Mouse (Mus musculus) bone marrow, adult 2 months (tissue): Measurements from ENCODE around the gene Chchd6.

Experiments used
- CTCF ChIP-seq: fragments of 200-500 bp; IDR thresholded peaks from 2 replicates; pipeline ENCODE4 v1.5.1; 2011; ENCODE audit warnings: low read length, control low read depth; ENCODE audit not compliant: control insufficient read depth, insufficient read depth
- POLR2A ChIP-seq: fragments of 200-500 bp; IDR thresholded peaks from 2 replicates; pipeline ENCODE4 v1.6.1; 2011; ENCODE audit warnings: low read depth, mild to moderate bottlenecking, control low read depth, low read length, borderline replicate concordance; ENCODE audit not compliant: control insufficient read depth

DNA sequence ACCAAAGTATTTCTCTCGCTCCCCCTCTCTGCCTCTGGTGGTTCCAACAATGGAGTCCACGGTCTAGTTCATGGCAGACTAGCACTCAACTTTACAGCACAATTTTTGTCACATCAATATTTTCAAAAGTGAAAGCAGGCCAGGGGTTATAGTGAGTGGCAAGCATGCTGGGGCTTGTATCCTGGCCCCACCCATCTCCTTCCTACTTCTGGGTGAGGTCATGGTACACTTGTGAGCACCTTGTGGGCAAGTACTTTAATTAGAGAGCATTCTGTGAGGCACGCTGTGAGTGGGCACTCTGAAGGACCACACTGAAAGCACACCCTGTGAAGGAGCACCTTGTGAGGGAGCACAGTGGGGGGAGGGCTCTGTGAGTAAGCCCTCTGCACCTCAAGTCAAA, 172.8 kb downstream of the Chchd6 start:
- TF ChIP-seq CTCF, result no peak
- no peak for TF ChIP-seq POLR2A
